Mouse (Mus musculus): ENCODE data around the gene Mrgprb4.

Mrgprb4 gene

GRCm38 (mm10) chr7:48199188-48199587, at the start of gene Mrgprb4:
Gene Mrgprb4, minus strand, starts transcription at chr7:48199288.
- DNase-seq = no peak

- no peak for DNase-seq
Observed at GRCm38 (mm10) chr7:48226114-48226513, 27.0 kb upstream of the Mrgprb4 start.

GRCm38 (mm10) chr7:48225065-48225464, 26.0 kb upstream of the Mrgprb4 start:
- DNase-seq = no peak

- DNase-seq = no peak
Observed at GRCm38 (mm10) chr7:48168919-48169318, 30.2 kb downstream of the Mrgprb4 start, which contains the start of gene Mrgprb5. Gene Mrgprb5, minus strand, starts transcription at chr7:48169019.

GRCm38 (mm10) chr7:48167471-48167870, 31.6 kb downstream of the Mrgprb4 start:
- DNase-seq = no peak
